Mouse (Mus musculus) heart, postnatal 0 days (tissue): ENCODE measurements around the gene Tfdp2. TPM values are rescaled to one million over a fixed set of nuclear protein-coding genes. Genes with fewer than 3 reads are reported as not detected.

Source experiments
- ATAC-seq: fragments of 200-750 bp; cut with Nextera tagmentation; 2 replicates; pipeline ENCODE4 v1.8.0; 2017; ENCODE audit warnings: low read depth, moderate number of reproducible peaks, moderate library complexity; ENCODE audit not compliant: insufficient read depth
- DNase-seq: peaks from one replicate; pipeline ENCODE4 v3.0.0-alpha.2; 2016; ENCODE audit warnings: low spot score
- H3K27ac ChIP-seq: fragments of 300-500 bp; sonication (generic); 2 replicates; pipeline ENCODE4 v1.5.1; 2014; ENCODE audit warnings: low read depth, mild to moderate bottlenecking
- H3K27me3 ChIP-seq: fragments of 300-500 bp; sonication (generic); 2 replicates; pipeline ENCODE4 v1.6.1; 2014; ENCODE audit warnings: low read length, mixed read lengths; ENCODE audit not compliant: control insufficient read depth, insufficient read depth
- H3K36me3 ChIP-seq: fragments of 300-500 bp; sonication (generic); replicated peaks from 2 replicates; pipeline ENCODE4 v1.6.1; 2014; ENCODE audit warnings: low read length, mixed read lengths; ENCODE audit not compliant: control insufficient read depth, insufficient read depth
- H3K4me1 ChIP-seq: fragments of 300-500 bp; sonication (generic); 2 replicates; pipeline ENCODE4 v1.6.1; 2014; ENCODE audit warnings: antibody characterized with exemption; ENCODE audit not compliant: control insufficient read depth, insufficient read depth
- H3K4me2 ChIP-seq: fragments of 300-500 bp; sonication (generic); 2 replicates; pipeline ENCODE4 v1.6.1; 2014; ENCODE audit warnings: low read depth, mild to moderate bottlenecking, low read length, moderate library complexity
- H3K4me3 ChIP-seq: fragments of 300-500 bp; sonication (generic); 2 replicates; pipeline ENCODE4 v1.5.1; 2014; ENCODE audit warnings: low read depth, low read length
- H3K9ac ChIP-seq: fragments of 300-500 bp; sonication (generic); replicated peaks from 2 replicates; pipeline ENCODE4 v1.6.1; 2014; ENCODE audit warnings: low read depth, low read length, mixed read lengths
- H3K9me3 ChIP-seq: fragments of 300-500 bp; sonication (generic); replicated peaks from 2 replicates; pipeline ENCODE4 v1.6.1; 2016; ENCODE audit warnings: low read length; ENCODE audit not compliant: control insufficient read depth
- CTCF ChIP-seq: IDR thresholded peaks from 2 replicates; pipeline ENCODE4 v1.5.1; 2016; ENCODE audit warnings: antibody characterized with exemption, control low read depth, low read depth
- EP300 ChIP-seq: IDR thresholded peaks from 2 replicates; pipeline ENCODE4 v1.6.1; 2016; ENCODE audit warnings: antibody characterized with exemption, low read depth
- WGBS: fragments of 180-500 bp; shearing (Covaris S2); extraction: QIAGEN DNeasy Blood & Tissue Kit; methylation state at CpG from one replicate; pipeline ENCODE4 v1.1.7; 2014; 5-methylcytosine and 5-hydroxymethylcytosine counted together
- polyA plus RNA-seq: library from polyadenylated mRNA; unstranded; fragments of >200 nt; fragmentation: Nextera tagmentation; extraction: Ambion mirVana; gene quantifications from 2 replicates; pipeline ENCODE4 v1.2.1, GENCODE M21; 2015
- total RNA-seq: library from RNA; depleted of rRNA; stranded (reverse); fragments of >200 nt; gene quantifications from 2 replicates; pipeline ENCODE4 v1.2.3, GENCODE M21; 2014; ENCODE audit warnings: low replicate concordance

Gene Tfdp2
- total and polyA plus RNA-seq, 2 experiments from 2014 or later: 32.5 to 33.4 TPM

GRCm38 (mm10) chr9:96312074-96312473 lies 116.0 kb downstream of the Tfdp2 start:
- H3K9me3 ChIP-seq: no peaks in the 10 kb centered on the region
- no peak for TF ChIP-seq EP300
- TF ChIP-seq CTCF: no peak
- H3K27me3 ChIP-seq: no peaks in the 10 kb centered on the region
- peaks cover 50% of the 10 kb centered on the region for H3K36me3 ChIP-seq
- WGBS: 71% methylated on average over 3 of the region's 3 CpGs
- DNase-seq (no peak), ATAC-seq (no peak)
- no peak overlapping the region for H3K9ac ChIP-seq
- no peak overlapping the region for H3K27ac ChIP-seq
- no peaks in the 10 kb centered on the region for H3K4me1 ChIP-seq
- H3K4me2 ChIP-seq: no peak overlapping the region
- no peak overlapping the region for H3K4me3 ChIP-seq

- no peak overlapping the region for H3K27ac ChIP-seq
- no peaks in the 10 kb centered on the region for H3K27me3 ChIP-seq
- no peak overlapping the region for H3K4me3 ChIP-seq
- no peak for ATAC-seq
- no peaks in the 10 kb centered on the region for H3K9me3 ChIP-seq
- H3K4me2 ChIP-seq: no peak overlapping the region
- WGBS: 61% methylated on average over 5 of the region's 5 CpGs
- DNase-seq: no peak
- peaks cover 42% of the 10 kb centered on the region for H3K36me3 ChIP-seq
- H3K4me1 ChIP-seq: no peaks in the 10 kb centered on the region
- H3K9ac ChIP-seq: no peak overlapping the region
- no peak for TF ChIP-seq EP300
- TF ChIP-seq CTCF: no peak
Observed at GRCm38 (mm10) chr9:96319333-96319732, 123.3 kb downstream of the Tfdp2 start.

GRCm38 (mm10) chr9:96320551-96320980 lies 124.5 kb downstream of the Tfdp2 start:
- H3K36me3 ChIP-seq: peaks cover 30% of the 10 kb centered on the region
- H3K9me3 ChIP-seq: no peaks in the 10 kb centered on the region
- H3K4me1 ChIP-seq: no peaks in the 10 kb centered on the region
- TF ChIP-seq CTCF: no peak
- TF ChIP-seq EP300: no peak
- H3K27ac ChIP-seq: no peak overlapping the region
- no peaks in the 10 kb centered on the region for H3K27me3 ChIP-seq
- 80% methylated on average over 6 of the region's 6 CpGs for WGBS
- no peak overlapping the region for H3K4me2 ChIP-seq
- H3K4me3 ChIP-seq: no peak overlapping the region
- ATAC-seq: 0 out of 2 replicates have a peak, but pooled peaks have one; percentile 36
- DNase-seq: no peak
- H3K9ac ChIP-seq: no peak overlapping the region

GRCm38 (mm10) chr9:96322411-96323152 lies 126.5 kb downstream of the Tfdp2 start:
- no peaks in the 10 kb centered on the region for H3K9me3 ChIP-seq
- 86% methylated on average over 15 of the region's 15 CpGs for WGBS

GRCm38 (mm10) chr9:96324502-96324901 lies 128.4 kb downstream of the Tfdp2 start:
- ATAC-seq (no peak), DNase-seq (no peak)
- H3K36me3 ChIP-seq: peaks cover 9% of the 10 kb centered on the region; the same call in 1 of the 2 replicates
- TF ChIP-seq CTCF: no peak
- no peak for TF ChIP-seq EP300
- H3K27ac ChIP-seq: no peak overlapping the region
- no peaks in the 10 kb centered on the region for H3K27me3 ChIP-seq
- WGBS: 62% methylated on average over 4 of the region's 4 CpGs
- no peak overlapping the region for H3K9ac ChIP-seq
- no peak overlapping the region for H3K4me2 ChIP-seq
- peaks cover 14% of the 10 kb centered on the region; the same call in 1 of the 2 replicates for H3K4me1 ChIP-seq
- no peaks in the 10 kb centered on the region for H3K9me3 ChIP-seq
- H3K4me3 ChIP-seq: no peak overlapping the region

More at GRCm38 (mm10) chr9:96322411-96323152, 126.5 kb downstream of the Tfdp2 start:
- Histone ChIP-seq H3K4me2 (no peak overlapping the region), H3K9ac (no peak overlapping the region), H3K4me1 (peaks cover 14% of the 10 kb centered on the region; the same call in 1 of the 2 replicates), H3K27me3 (no peaks in the 10 kb centered on the region), H3K27ac (no peak overlapping the region), H3K4me3 (no peak overlapping the region), H3K36me3 (peaks cover 18% of the 10 kb centered on the region)
- ATAC-seq: no peak
- DNase-seq: no peak
- TF ChIP-seq EP300: no peak
